ENCODE assay signal across 21 mouse cellular contexts in genomic region chr6:5080094-5080493, GRCm38 (mm10).
DNase-seq lines count a peak whose midpoint lies in the region; ATAC-seq lines count a peak whose summit lies in the region.
"Had no signal": no experiment of that assay in that cellular context is flagged by ENCODE, and none has a peak within 500 bp of the region (broad histone marks: within the 10 kb centered on the region; RNA-seq: fewer than 3 reads in every experiment).

No protein-coding gene starts in this region.

- H3K27ac ChIP-seq in forebrain, embryonic 14.5 days (ENCODE audit: low read depth, low read length), result no peak overlapping the region
- no peak overlapping the region for H3K27ac ChIP-seq in forebrain, embryonic 16.5 days (ENCODE audit: low read length)
- H3K27ac ChIP-seq in intestine, embryonic 14.5 days (ENCODE audit: low read depth), result peak overlapping the region; percentile 79
- H3K27ac ChIP-seq in intestine, embryonic 15.5 days, result no peak overlapping the region
- peak overlapping the region; percentile 85 for H3K27ac ChIP-seq in embryonic facial prominence, embryonic 12.5 days
- no peak overlapping the region for H3K27ac ChIP-seq in midbrain, embryonic 13.5 days
- H3K27ac ChIP-seq: gastrocnemius, adult 2 months; heart, embryonic 15.5 days; kidney, embryonic 15.5 days; liver, embryonic 13.5 days; stomach, postnatal 0 days had no signal

- 37% methylated on average over 5 of the region's 5 CpGs for WGBS in forebrain, embryonic 14.5 days
- 37% methylated on average over 5 of the region's 5 CpGs for WGBS in forebrain, embryonic 16.5 days
- WGBS in intestine, embryonic 14.5 days, result 75% methylated on average over 5 of the region's 5 CpGs
- WGBS in intestine, embryonic 15.5 days, result 84% methylated on average over 5 of the region's 5 CpGs
- WGBS in embryonic facial prominence, embryonic 12.5 days, result 78% methylated on average over 5 of the region's 5 CpGs
- WGBS in midbrain, embryonic 13.5 days, result 22% methylated on average over 5 of the region's 5 CpGs

- no peaks in the 10 kb centered on the region for H3K9me3 ChIP-seq in forebrain, embryonic 14.5 days (replicated peaks; ENCODE audit: control insufficient read depth, low read length)
- no peaks in the 10 kb centered on the region for H3K9me3 ChIP-seq in forebrain, embryonic 16.5 days (ENCODE audit: control insufficient read depth, low read length)
- H3K9me3 ChIP-seq in intestine, embryonic 14.5 days (ENCODE audit: control insufficient read depth, low read length), result no peaks in the 10 kb centered on the region
- no peaks in the 10 kb centered on the region for H3K9me3 ChIP-seq in intestine, embryonic 15.5 days
- H3K9me3 ChIP-seq in embryonic facial prominence, embryonic 12.5 days, result no peaks in the 10 kb centered on the region
- H3K9me3 ChIP-seq in midbrain, embryonic 13.5 days, result no peaks in the 10 kb centered on the region
- H3K9me3 ChIP-seq: heart, embryonic 15.5 days; kidney, embryonic 15.5 days; limb, embryonic 12.5 days; liver, embryonic 13.5 days had no signal

- no peaks in the 10 kb centered on the region; the same call in 1 of the 2 replicates for H3K36me3 ChIP-seq in forebrain, embryonic 14.5 days (ENCODE audit: control insufficient read depth, insufficient read depth, low read length)
- no peaks in the 10 kb centered on the region for H3K36me3 ChIP-seq in forebrain, embryonic 16.5 days (ENCODE audit: control insufficient read depth, insufficient read depth)
- peaks cover 4% of the 10 kb centered on the region; the same call in 1 of the 2 replicates for H3K36me3 ChIP-seq in intestine, embryonic 14.5 days (ENCODE audit: control insufficient read depth, insufficient read depth, low read length)
- no peaks in the 10 kb centered on the region for H3K36me3 ChIP-seq in intestine, embryonic 15.5 days
- H3K36me3 ChIP-seq in embryonic facial prominence, embryonic 12.5 days, result no peaks in the 10 kb centered on the region
- peaks cover 3% of the 10 kb centered on the region for H3K36me3 ChIP-seq in midbrain, embryonic 13.5 days
- H3K36me3 ChIP-seq: heart, embryonic 15.5 days; limb, embryonic 12.5 days had no signal

- no peak for ATAC-seq in forebrain, embryonic 14.5 days
- no peak for ATAC-seq in forebrain, embryonic 16.5 days
- ATAC-seq in intestine, embryonic 14.5 days (replicated peaks; ENCODE audit: low FRiP score, low TSS enrichment, low read depth), result no peak
- ATAC-seq in intestine, embryonic 15.5 days, result no peak
- no peak for ATAC-seq in embryonic facial prominence, embryonic 12.5 days (ENCODE audit: insufficient number of reproducible peaks, insufficient read depth, low FRiP score, low TSS enrichment)
- peak; percentile 53; the same call in 1 of the 2 replicates for ATAC-seq in midbrain, embryonic 13.5 days
- ATAC-seq: intestine, postnatal 0 days had no signal

- H3K4me2 ChIP-seq in forebrain, embryonic 14.5 days (ENCODE audit: low read length), result no peak overlapping the region
- H3K4me2 ChIP-seq in forebrain, embryonic 16.5 days (ENCODE audit: low read length), result no peak overlapping the region
- H3K4me2 ChIP-seq in intestine, embryonic 14.5 days (ENCODE audit: low read length), result no peak overlapping the region
- H3K4me2 ChIP-seq in intestine, embryonic 15.5 days (replicated peaks), result no peak overlapping the region
- no peak overlapping the region for H3K4me2 ChIP-seq in embryonic facial prominence, embryonic 12.5 days (replicated peaks)
- H3K4me2 ChIP-seq in midbrain, embryonic 13.5 days (replicated peaks), result no peak overlapping the region
- H3K4me2 ChIP-seq: heart, embryonic 15.5 days; kidney, embryonic 15.5 days; limb, embryonic 12.5 days; liver, embryonic 13.5 days; lung, embryonic 14.5 days had no signal

- no peak overlapping the region for H3K4me3 ChIP-seq in forebrain, embryonic 14.5 days (ENCODE audit: low read depth, low read length)
- H3K4me3 ChIP-seq in forebrain, embryonic 16.5 days (replicated peaks; ENCODE audit: low read length), result no peak overlapping the region
- H3K4me3 ChIP-seq in intestine, embryonic 14.5 days (ENCODE audit: low read depth, low read length), result no peak overlapping the region
- no peak overlapping the region for H3K4me3 ChIP-seq in intestine, embryonic 15.5 days (replicated peaks)
- no peak overlapping the region for H3K4me3 ChIP-seq in embryonic facial prominence, embryonic 12.5 days
- no peak overlapping the region for H3K4me3 ChIP-seq in midbrain, embryonic 13.5 days (replicated peaks)
- H3K4me3 ChIP-seq: gastrocnemius, adult 2 months; heart, embryonic 15.5 days; kidney, embryonic 15.5 days; limb, embryonic 12.5 days; liver, embryonic 13.5 days had no signal

- H3K9ac ChIP-seq in forebrain, embryonic 14.5 days (ENCODE audit: low read length), result no peak overlapping the region
- no peak overlapping the region for H3K9ac ChIP-seq in forebrain, embryonic 16.5 days (replicated peaks; ENCODE audit: low read depth, low read length)
- no peak overlapping the region for H3K9ac ChIP-seq in intestine, embryonic 14.5 days (ENCODE audit: low read length)
- H3K9ac ChIP-seq in intestine, embryonic 15.5 days, result no peak overlapping the region
- no peak overlapping the region for H3K9ac ChIP-seq in embryonic facial prominence, embryonic 12.5 days
- no peak overlapping the region for H3K9ac ChIP-seq in midbrain, embryonic 13.5 days (replicated peaks)
- H3K9ac ChIP-seq: heart, embryonic 15.5 days; kidney, embryonic 15.5 days; limb, embryonic 12.5 days; liver, embryonic 13.5 days; lung, embryonic 14.5 days had no signal

- DNase-seq in forebrain, embryonic 14.5 days (ENCODE audit: low spot score), result peak; percentile 20
- no peak for DNase-seq in intestine, embryonic 14.5 days (ENCODE audit: low spot score)
- DNase-seq in ovary, adult 18-20 months (ENCODE audit: low spot score), result no peak
- no peak for DNase-seq in urinary bladder, postnatal 36 days (ENCODE audit: low spot score in 2 of 2)
- DNase-seq: B cell, adult 2 months; cerebellum, adult 9-11 months; gastrocnemius, adult 2 months; kidney, postnatal 4 days; layer of hippocampus, adult 9-11 months; liver, embryonic 13.5 days; lung, embryonic 14.5 days; lung, postnatal 36 days had no signal

- H3K4me1 ChIP-seq in forebrain, embryonic 14.5 days (ENCODE audit: control insufficient read depth, insufficient read depth, low read length), result peaks cover 6% of the 10 kb centered on the region; the same call in 1 of the 2 replicates
- no peaks in the 10 kb centered on the region for H3K4me1 ChIP-seq in forebrain, embryonic 16.5 days (replicated peaks; ENCODE audit: control insufficient read depth, insufficient read depth, low read length)
- peaks cover 34% of the 10 kb centered on the region for H3K4me1 ChIP-seq in intestine, embryonic 14.5 days (replicated peaks; ENCODE audit: control insufficient read depth, insufficient read depth, low read length)
- 0 out of 2 replicates have a peak, but pooled peaks cover 3% of the 10 kb centered on the region for H3K4me1 ChIP-seq in intestine, embryonic 15.5 days (replicated peaks)
- H3K4me1 ChIP-seq in embryonic facial prominence, embryonic 12.5 days, result peaks cover 30% of the 10 kb centered on the region
- peaks cover 16% of the 10 kb centered on the region for H3K4me1 ChIP-seq in midbrain, embryonic 13.5 days (replicated peaks)

- no peaks in the 10 kb centered on the region for H3K27me3 ChIP-seq in forebrain, embryonic 14.5 days (replicated peaks; ENCODE audit: control insufficient read depth, insufficient read depth, low read length)
- no peaks in the 10 kb centered on the region for H3K27me3 ChIP-seq in forebrain, embryonic 16.5 days (replicated peaks; ENCODE audit: control insufficient read depth, insufficient read depth, low read length)
- no peaks in the 10 kb centered on the region for H3K27me3 ChIP-seq in intestine, embryonic 14.5 days (replicated peaks; ENCODE audit: control insufficient read depth, insufficient read depth, low read length)
- no peaks in the 10 kb centered on the region for H3K27me3 ChIP-seq in intestine, embryonic 15.5 days (replicated peaks)
- no peaks in the 10 kb centered on the region for H3K27me3 ChIP-seq in embryonic facial prominence, embryonic 12.5 days
- no peaks in the 10 kb centered on the region for H3K27me3 ChIP-seq in midbrain, embryonic 13.5 days
- H3K27me3 ChIP-seq: heart, embryonic 15.5 days; kidney, embryonic 15.5 days; limb, embryonic 12.5 days; liver, embryonic 13.5 days had no signal

Comparison
In these comparisons a context has a peak if more than half of its experiments do, and no peak if none do; other contexts are left out.
1. H3K27ac ChIP-seq: peak in intestine, embryonic 14.5 days (single experiment) and embryonic facial prominence, embryonic 12.5 days (single experiment); none in forebrain, embryonic 14.5 days (single experiment), forebrain, embryonic 16.5 days (single experiment), intestine, embryonic 15.5 days (single experiment) and midbrain, embryonic 13.5 days (single experiment).